10 mouse cellular contexts compared by ENCODE assay signal in genomic region chr17:71671840-71672546, GRCm38 (mm10). TPM values are rescaled to one million over a fixed set of nuclear protein-coding genes. Genes with fewer than 3 reads are reported as not detected.
DNase-seq lines count a peak whose midpoint lies in the region; ATAC-seq and TF ChIP-seq lines count a peak whose summit lies in the region.
"Had no signal": no experiment of that assay in that cellular context is flagged by ENCODE, and none has a peak within 500 bp of the region (broad histone marks: within the 10 kb centered on the region; RNA-seq: fewer than 3 reads in every experiment).

No protein-coding gene starts in this region.

- H3K27me3 ChIP-seq in hindbrain, postnatal 0 days (ENCODE audit: insufficient read depth, low read length): no peaks in the 10 kb centered on the region
- H3K27me3 ChIP-seq in hindbrain, embryonic 14.5 days (ENCODE audit: control insufficient read depth, insufficient read depth, low read length): no peaks in the 10 kb centered on the region
- H3K27me3 ChIP-seq: embryonic facial prominence, embryonic 15.5 days; limb, embryonic 15.5 days had no signal

- no peak overlapping the region for H3K4me3 ChIP-seq in hindbrain, postnatal 0 days (ENCODE audit: low read length)
- no peak overlapping the region for H3K4me3 ChIP-seq in hindbrain, embryonic 14.5 days (replicated peaks; ENCODE audit: low read length)
- H3K4me3 ChIP-seq: embryonic facial prominence, embryonic 15.5 days; limb, embryonic 15.5 days had no signal

- DNase-seq in hindbrain, postnatal 0 days (ENCODE audit: low spot score): peak; percentile 38
- DNase-seq in hindbrain, embryonic 14.5 days (ENCODE audit: low spot score): no peak
- DNase-seq in B cell, adult 2 months: peak; percentile 62 to 65
- peak; percentile 70 for DNase-seq in NIH3T3 (ENCODE audit: low read depth)
- DNase-seq in induced T-regulatory cell, adult 2 months (ENCODE audit: low read depth): peak; percentile 62
- DNase-seq in naive thymus-derived CD4-positive, alpha-beta T cell, adult 2 months (ENCODE audit: low read depth): peak; percentile 44
- no peak for DNase-seq in right cerebral cortex, adult 2 months (ENCODE audit: low spot score in 2 of 2)

- no peaks in the 10 kb centered on the region for H3K36me3 ChIP-seq in hindbrain, postnatal 0 days (ENCODE audit: insufficient read depth, low read length)
- H3K36me3 ChIP-seq in hindbrain, embryonic 14.5 days (replicated peaks; ENCODE audit: control insufficient read depth, insufficient read depth): no peaks in the 10 kb centered on the region
- H3K36me3 ChIP-seq: embryonic facial prominence, embryonic 15.5 days; limb, embryonic 15.5 days had no signal

- H3K4me1 ChIP-seq in hindbrain, postnatal 0 days (ENCODE audit: insufficient read depth, low read length): peaks cover 5% of the 10 kb centered on the region; the same call in 1 of the 2 replicates
- no peaks in the 10 kb centered on the region; the same call in 1 of the 2 replicates for H3K4me1 ChIP-seq in hindbrain, embryonic 14.5 days (replicated peaks; ENCODE audit: control insufficient read depth, insufficient read depth, low read length)
- H3K4me1 ChIP-seq: limb, embryonic 15.5 days had no signal

- no peak overlapping the region for H3K27ac ChIP-seq in hindbrain, postnatal 0 days
- no peak overlapping the region for H3K27ac ChIP-seq in hindbrain, embryonic 14.5 days
- H3K27ac ChIP-seq: embryonic facial prominence, embryonic 15.5 days; limb, embryonic 15.5 days had no signal

- ATAC-seq in hindbrain, postnatal 0 days: no peak
- ATAC-seq in hindbrain, embryonic 14.5 days (ENCODE audit: low FRiP score): no peak
- no peak for ATAC-seq in erythroid progenitor cell, adult 5-6 weeks (replicated peaks; ENCODE audit: low FRiP score, poor library complexity, severe bottlenecking)

- H3K9me3 ChIP-seq in hindbrain, postnatal 0 days (ENCODE audit: low read length): no peaks in the 10 kb centered on the region
- no peaks in the 10 kb centered on the region for H3K9me3 ChIP-seq in hindbrain, embryonic 14.5 days (ENCODE audit: control insufficient read depth, low read length)
- H3K9me3 ChIP-seq: embryonic facial prominence, embryonic 15.5 days; limb, embryonic 15.5 days had no signal

- no peak overlapping the region for H3K9ac ChIP-seq in hindbrain, postnatal 0 days (replicated peaks; ENCODE audit: low read length)
- no peak overlapping the region for H3K9ac ChIP-seq in hindbrain, embryonic 14.5 days
- H3K9ac ChIP-seq: embryonic facial prominence, embryonic 15.5 days; limb, embryonic 15.5 days had no signal

- TF ChIP-seq CTCF in hindbrain, postnatal 0 days (IDR thresholded peaks at IDR 0.05; ENCODE audit: low read depth): peak; percentile 58

- no peak overlapping the region for H3K4me2 ChIP-seq in hindbrain, postnatal 0 days (ENCODE audit: low read depth, low read length)
- no peak overlapping the region for H3K4me2 ChIP-seq in hindbrain, embryonic 14.5 days (replicated peaks)
- H3K4me2 ChIP-seq: embryonic facial prominence, embryonic 15.5 days; limb, embryonic 15.5 days had no signal

- 47% methylated on average over 17 of the region's 17 CpGs for WGBS in hindbrain, postnatal 0 days
- WGBS in hindbrain, embryonic 14.5 days: 54% methylated on average over 17 of the region's 17 CpGs

RNA-seq across cellular contexts. Expression of gene Togaram2, which starts 1.1 kb away (rescaled TPM):
- total RNA-seq in hindbrain, postnatal 0 days (2014; rRNA removed): 1.0 and 6.3 TPM in 2 replicates
- 0.88 and 1.2 TPM in 2 replicates for polyA plus RNA-seq in hindbrain, postnatal 0 days (2015; fragmentation: Nextera tagmentation; extraction: Ambion mirVana)
- 1.0 TPM in 2 replicates for polyA plus RNA-seq in hindbrain, embryonic 14.5 days (2014; fragmentation: Nextera tagmentation; extraction: Ambion mirVana)
- total RNA-seq in erythroid progenitor cell, adult 5-6 weeks (2015; ENCODE audit: low replicate concordance): not detected in 2 replicates
- total RNA-seq in erythroid progenitor cell, adult 5-6 weeks (2017; ENCODE audit: low replicate concordance): not detected in 2 replicates

RNA-seq across cellular contexts. Expression of gene Wdr43, which starts 56.3 kb away (rescaled TPM):
- total RNA-seq in hindbrain, postnatal 0 days (2014; rRNA removed): 19.4 and 80.8 TPM in 2 replicates
- 33.6 and 36.0 TPM in 2 replicates for polyA plus RNA-seq in hindbrain, postnatal 0 days (2015; fragmentation: Nextera tagmentation; extraction: Ambion mirVana)
- 50.3 and 50.9 TPM in 2 replicates for polyA plus RNA-seq in hindbrain, embryonic 14.5 days (2014; fragmentation: Nextera tagmentation; extraction: Ambion mirVana)
- 29.9 and 44.9 TPM in 2 replicates for total RNA-seq in erythroid progenitor cell, adult 5-6 weeks (2015; ENCODE audit: low replicate concordance)
- 28.5 and 45.3 TPM in 2 replicates for total RNA-seq in erythroid progenitor cell, adult 5-6 weeks (2017; ENCODE audit: low replicate concordance)

Comparison
In these comparisons a context has a peak if more than half of its experiments do, and no peak if none do; other contexts are left out.
1. DNase-seq: peak in hindbrain, postnatal 0 days (single experiment), B cell, adult 2 months (2 of 2), NIH3T3 (single experiment), induced T-regulatory cell, adult 2 months (single experiment) and naive thymus-derived CD4-positive, alpha-beta T cell, adult 2 months (single experiment); none in hindbrain, embryonic 14.5 days (single experiment) and right cerebral cortex, adult 2 months (0 of 2).